Mouse (Mus musculus) liver, adult (tissue): ENCODE data around the gene Idi1.

Source experiments
- GATA4 ChIP-seq: IDR thresholded peaks from 2 replicates; pipeline ENCODE4 v1.6.1; 2014; ENCODE audit warnings: mild to moderate bottlenecking, low read length; ENCODE audit not compliant: insufficient replicate concordance

Idi1 gene

GRCm38 (mm10) chr13:8870510-8871313 is 14.6 kb upstream of the Idi1 start:
- TF ChIP-seq GATA4, result no peak

- no peak for TF ChIP-seq GATA4
Observed at GRCm38 (mm10) chr13:8871314-8871962, 13.9 kb upstream of the Idi1 start, which contains the start of gene Wdr37. Gene Wdr37 (minus strand): TSS chr13:8871909.

- TF ChIP-seq GATA4, result no peak
Observed at GRCm38 (mm10) chr13:8873776-8874175, 11.5 kb upstream of the Idi1 start.

GRCm38 (mm10) chr13:8881611-8882010 is 3.7 kb upstream of the Idi1 start:
- no peak for TF ChIP-seq GATA4

GRCm38 (mm10) chr13:8886185-8886560 is 872 bp downstream of the Idi1 start:
- TF ChIP-seq GATA4, result no peak

GRCm38 (mm10) chr13:8888603-8889002 is 3.3 kb downstream of the Idi1 start:
- TF ChIP-seq GATA4, result no peak

GRCm38 (mm10) chr13:8933499-8933898 is 48.2 kb downstream of the Idi1 start:
- no peak for TF ChIP-seq GATA4
